Mouse (Mus musculus) Patski (cell line): Measurements from ENCODE around the gene Sds. TPM values are rescaled to one million over a fixed set of nuclear protein-coding genes. Genes with fewer than 3 reads are reported as not detected.

Source experiments
- ATAC-seq: fragments of 100-300 bp; one replicate; pipeline ENCODE4 v1.8.0; 2021
- CTCF ChIA-PET: fragments of 350-600 bp; sonication (Branson Sonifier 250); formaldehyde crosslinking; loops from one replicate; lab custom pipeline; 2022; ENCODE audit warnings: inconsistent platforms; lab: Charles Lee
- POLR2A ChIA-PET: fragments of 350-600 bp; sonication (Branson Sonifier 250); formaldehyde crosslinking; loops from one replicate; lab custom pipeline; 2022; ENCODE audit warnings: antibody characterized with exemption, inconsistent platforms; lab: Charles Lee
- DNase-seq: peaks from one replicate; pipeline ENCODE4 v3.0.0-alpha.2; 2011; ENCODE audit warnings: low read depth, low spot score
- H3K27me3 ChIP-seq: fragments of 371-371 bp; one replicate; pipeline ENCODE4 v1.5.1; 2021
- CTCF ChIP-seq: fragments of 100-300 bp; IDR thresholded peaks from one replicate; pipeline ENCODE4 v1.5.1; 2021
- in situ Hi-C: fragments of 300-500 bp; cut with MboI; formaldehyde crosslinking; loops from 3 replicates; pipeline ENCODE4 v1.11.1; 2018; ENCODE audit warnings: low pct_unique_long_range_greater_than_20kb, mixed read lengths
- polyA plus RNA-seq: library from polyadenylated mRNA; unstranded; gene quantifications from one replicate; pipeline ENCODE4 v1.2.3, GENCODE M21; 2021

Gene Sds
- polyA plus RNA-seq, 1 experiment from 2014 or later: 1.3 TPM

DNA sequence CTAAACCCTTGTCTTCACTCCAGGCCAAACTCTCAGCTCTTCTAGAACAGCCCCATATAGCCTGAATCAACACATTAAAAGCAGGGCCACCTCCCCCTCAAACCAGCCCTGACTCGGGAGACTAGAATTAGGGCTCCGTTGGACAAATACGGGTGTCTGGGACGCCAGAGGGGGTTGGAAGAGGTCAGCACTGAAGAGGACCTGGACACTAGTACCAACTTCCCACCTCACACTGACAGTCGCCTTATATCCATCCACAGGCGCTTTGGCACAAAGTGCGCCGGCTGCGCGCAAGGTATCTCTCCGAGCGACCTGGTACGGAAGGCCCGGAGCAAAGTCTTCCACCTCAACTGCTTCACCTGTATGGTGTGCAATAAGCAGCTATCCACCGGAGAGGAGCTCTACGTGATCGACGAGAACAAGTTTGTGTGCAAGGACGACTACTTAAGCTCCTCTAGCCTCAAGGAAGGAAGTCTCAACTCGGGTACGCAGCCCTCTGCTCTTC is 42.0 kb upstream of the Sds start:
- TF ChIP-seq CTCF: no peak
- ChIA-PET POLR2A (no interaction called here), CTCF (no interaction called here)
- in situ Hi-C loops: no loop called here
- peaks cover 86% of the 10 kb centered on the region for H3K27me3 ChIP-seq
- no peak for ATAC-seq
- DNase-seq: no peak

GRCm38 (mm10) chr5:120435006-120435681 is 41.2 kb upstream of the Sds start:
- ATAC-seq: no peak
- in situ Hi-C loops: no loop called here
- ChIA-PET POLR2A (no interaction called here), CTCF (no interaction called here)
- TF ChIP-seq CTCF: no peak
- peaks cover 86% of the 10 kb centered on the region for H3K27me3 ChIP-seq
- no peak for DNase-seq

DNA sequence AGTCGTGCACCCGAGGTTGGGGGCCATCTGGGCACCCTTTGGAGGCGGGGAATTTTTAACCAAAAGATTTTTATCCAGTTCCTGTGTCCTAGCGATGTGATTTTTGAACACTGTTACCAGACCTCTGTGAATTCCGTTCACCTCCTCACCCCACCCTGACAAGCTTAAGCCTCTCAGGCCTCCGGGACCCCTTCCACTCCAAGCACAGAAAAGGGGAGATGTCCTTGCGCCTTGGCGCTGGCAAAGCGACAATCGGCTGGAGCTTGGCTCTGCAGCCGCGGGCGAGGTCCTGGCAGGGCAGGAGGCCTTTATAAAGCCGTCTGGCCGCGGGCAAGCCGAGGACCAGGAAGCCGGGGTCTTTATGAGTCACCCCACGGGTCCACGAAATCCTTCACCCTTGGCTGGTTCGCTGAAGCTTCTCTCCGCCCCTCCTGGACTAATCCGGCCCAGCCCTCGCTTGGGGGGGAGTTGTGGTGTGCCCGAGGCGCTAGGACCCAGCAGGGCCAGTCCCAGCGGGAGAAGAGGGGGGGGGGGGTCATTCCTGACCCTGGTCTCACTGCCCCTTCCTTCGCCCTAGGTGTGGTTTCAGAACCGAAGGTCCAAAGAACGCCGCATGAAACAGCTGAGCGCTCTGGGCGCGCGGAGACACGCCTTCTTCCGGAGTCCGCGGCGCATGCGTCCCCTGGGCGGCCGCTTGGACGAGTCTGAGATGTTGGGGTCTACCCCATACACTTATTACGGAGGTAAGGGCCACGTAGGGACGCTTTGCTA is 40.4 kb upstream of the Sds start:
- CTCF ChIA-PET: interaction anchor here (0.8 kb wide), 1 partner anchor 12 kb away, joined by 3 read pairs; no protein-coding TSS in a partner anchor
- DNase-seq: no peak
- peaks cover 82% of the 10 kb centered on the region for H3K27me3 ChIP-seq
- no peak for TF ChIP-seq CTCF
- in situ Hi-C loops: no loop called here
- POLR2A ChIA-PET: no interaction called here
- no peak for ATAC-seq

DNA sequence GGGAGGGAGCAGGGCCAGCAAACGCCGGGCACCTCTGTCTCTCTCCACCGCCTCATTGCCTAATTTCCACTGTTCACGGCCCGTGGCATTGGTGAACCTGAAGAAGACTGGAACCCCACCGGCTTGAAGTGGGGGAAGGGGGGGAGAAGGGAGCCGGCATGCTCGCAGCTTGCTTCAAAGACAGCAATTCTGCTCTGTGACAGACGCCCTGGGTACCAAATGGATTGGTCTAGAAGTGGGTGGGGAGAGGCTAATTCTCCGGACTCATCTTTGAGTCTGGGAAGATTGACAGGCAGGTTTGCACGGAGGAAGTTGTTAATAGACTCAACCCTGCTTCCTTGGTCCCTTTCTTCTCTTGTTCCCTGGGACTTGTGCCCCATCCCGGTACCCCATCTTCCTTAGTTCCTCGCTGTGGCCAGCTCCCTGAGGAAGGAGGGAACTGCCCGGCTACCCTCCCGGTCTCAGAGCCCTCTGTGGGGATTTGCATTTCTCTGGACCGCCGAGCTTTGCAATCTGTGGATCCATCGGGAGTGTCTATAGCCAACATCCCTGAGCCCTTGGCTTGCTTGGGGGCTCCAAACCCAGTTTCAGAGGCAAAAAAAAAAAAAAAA is 39.3 kb upstream of the Sds start:
- H3K27me3 ChIP-seq: peaks cover 71% of the 10 kb centered on the region
- CTCF ChIA-PET: no interaction called here
- TF ChIP-seq CTCF: no peak
- POLR2A ChIA-PET: no interaction called here
- in situ Hi-C loops: no loop called here
- no peak for DNase-seq
- no peak for ATAC-seq

GRCm38 (mm10) chr5:120437539-120437938 is 38.8 kb upstream of the Sds start:
- ATAC-seq (no peak), DNase-seq (no peak)
- TF ChIP-seq CTCF: no peak
- ChIA-PET CTCF (no interaction called here), POLR2A (no interaction called here)
- peaks cover 65% of the 10 kb centered on the region for H3K27me3 ChIP-seq
- in situ Hi-C loops: no loop called here

DNA sequence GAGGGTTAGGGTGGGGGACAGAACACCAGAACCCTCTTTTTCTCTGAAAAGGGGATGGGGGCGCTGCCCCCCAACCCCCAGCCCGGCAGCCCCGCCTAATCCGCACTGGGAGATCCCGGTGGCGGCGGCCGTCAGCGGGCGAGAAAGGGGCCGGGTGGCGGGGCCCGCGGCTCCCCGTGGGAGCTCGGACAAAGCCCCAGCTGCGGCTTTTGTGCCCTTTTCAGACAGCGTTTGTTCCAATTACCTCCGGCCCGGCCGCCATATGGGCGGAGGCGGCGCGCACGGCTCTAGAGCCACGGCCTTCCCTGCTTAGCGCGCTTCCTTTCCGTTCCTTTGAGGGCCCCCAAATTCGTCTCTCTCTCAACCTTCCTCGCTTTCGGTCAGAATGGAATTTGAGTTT is 38.3 kb upstream of the Sds start:
- ChIA-PET POLR2A (no interaction called here), CTCF (no interaction called here)
- peaks cover 62% of the 10 kb centered on the region for H3K27me3 ChIP-seq
- TF ChIP-seq CTCF: no peak
- no peak for DNase-seq
- no peak for ATAC-seq
- in situ Hi-C loops: no loop called here

GRCm38 (mm10) chr5:120438469-120438868 is 37.9 kb upstream of the Sds start:
- in situ Hi-C loops: no loop called here
- DNase-seq (no peak), ATAC-seq (no peak)
- peaks cover 57% of the 10 kb centered on the region for H3K27me3 ChIP-seq
- TF ChIP-seq CTCF: no peak
- CTCF ChIA-PET: no interaction called here
- POLR2A ChIA-PET: no interaction called here

DNA sequence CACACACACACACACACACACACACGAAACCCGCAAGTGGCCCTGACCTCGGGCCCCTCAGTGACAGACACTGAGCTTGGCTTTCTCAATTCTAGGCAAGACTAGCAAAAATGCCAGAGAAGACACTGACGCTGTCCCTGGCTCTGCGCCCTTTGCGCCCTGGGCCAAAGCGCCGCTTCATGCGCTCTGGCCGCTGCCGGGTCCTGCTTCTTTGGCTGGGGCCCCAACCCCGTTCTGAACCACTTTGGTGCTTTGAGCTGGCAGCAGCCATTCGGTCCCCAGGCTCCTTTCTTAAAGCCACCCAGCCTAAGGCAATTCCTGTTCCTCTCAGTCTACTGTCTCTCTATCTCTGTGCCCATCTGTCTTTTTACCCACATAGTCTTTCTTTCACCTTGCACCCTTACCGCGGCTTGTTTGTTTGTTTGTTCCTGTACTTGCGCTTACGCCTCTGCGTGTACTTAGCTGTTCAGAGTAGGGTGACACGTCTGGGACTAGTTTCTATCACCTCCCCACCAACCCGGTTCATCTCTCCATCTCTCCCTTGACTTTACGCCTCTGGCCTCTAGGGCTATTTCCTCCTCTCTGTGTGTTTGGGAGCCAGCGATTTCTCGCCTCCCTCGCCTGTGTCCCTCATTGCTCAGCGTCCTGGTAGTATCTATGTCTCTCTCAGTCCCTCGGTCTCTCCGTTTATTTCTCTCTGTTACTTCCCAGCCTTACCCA is 37.2 kb upstream of the Sds start:
- H3K27me3 ChIP-seq: peaks cover 51% of the 10 kb centered on the region
- ChIA-PET CTCF (no interaction called here), POLR2A (no interaction called here)
- in situ Hi-C loops: no loop called here
- ATAC-seq: no peak
- no peak for DNase-seq
- TF ChIP-seq CTCF: no peak

DNA sequence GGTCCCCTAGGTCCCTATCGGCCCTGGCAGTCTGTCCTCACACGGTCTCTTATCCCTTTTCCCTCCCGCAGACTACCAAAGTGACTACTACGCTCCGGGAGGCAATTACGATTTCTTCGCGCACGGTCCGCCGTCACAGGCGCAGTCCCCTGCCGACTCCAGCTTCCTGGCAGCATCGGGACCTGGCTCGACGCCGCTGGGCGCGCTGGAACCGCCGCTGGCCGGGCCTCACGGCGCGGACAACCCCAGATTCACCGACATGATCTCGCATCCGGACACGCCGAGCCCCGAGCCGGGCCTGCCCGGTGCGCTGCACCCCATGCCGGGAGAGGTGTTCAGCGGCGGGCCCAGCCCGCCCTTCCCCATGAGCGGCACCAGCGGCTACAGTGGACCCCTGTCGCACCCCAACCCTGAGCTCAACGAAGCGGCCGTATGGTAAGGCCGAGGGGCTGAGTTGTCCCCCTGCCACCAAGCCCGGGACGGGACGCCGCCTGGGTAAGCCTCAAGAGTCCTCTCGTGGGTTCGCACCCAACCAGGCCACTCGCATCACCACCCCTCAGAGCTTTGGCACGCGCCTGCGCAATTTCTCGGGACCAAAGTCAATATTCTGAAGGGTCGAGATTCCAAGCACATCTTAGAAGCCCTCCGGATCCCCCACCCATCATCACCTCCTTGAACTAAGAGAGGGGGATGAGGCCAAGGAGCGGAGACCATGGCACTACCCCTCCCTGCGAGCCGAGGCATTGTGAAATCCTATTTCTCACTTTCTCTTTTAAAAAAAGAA is 36.2 kb upstream of the Sds start:
- ChIA-PET POLR2A (no interaction called here), CTCF (interaction anchor here (0.7 to 1.1 kb wide), 3 partner anchors 11 to 249 kb away, joined by 3 to 6 read pairs (median 3); no protein-coding TSS in a partner anchor)
- DNase-seq: no peak
- ATAC-seq: no peak
- H3K27me3 ChIP-seq: peaks cover 44% of the 10 kb centered on the region
- TF ChIP-seq CTCF: no peak
- in situ Hi-C loops: loop anchor here (10.0 kb wide), 1 partner anchor 185 kb away; no protein-coding TSS in a partner anchor
